Mouse (Mus musculus) forebrain, embryonic 10.5 days (tissue): ENCODE measurements around the gene Ngfr. TPM values are rescaled to one million over a fixed set of nuclear protein-coding genes. Genes with fewer than 3 reads are reported as not detected.

Source experiments
- DNase-seq: peaks from one replicate; pipeline ENCODE4 v3.0.0-alpha.2; 2017; ENCODE audit warnings: low spot score; ENCODE audit errors: extremely low spot score
- H3K27ac ChIP-seq: fragments of 300-500 bp; sonication (generic); 2 replicates; pipeline ENCODE4 v1.5.1; 2016; ENCODE audit warnings: mild to moderate bottlenecking
- H3K27me3 ChIP-seq: fragments of 300-500 bp; sonication (generic); 2 replicates; pipeline ENCODE4 v1.6.1; 2016; ENCODE audit warnings: mild to moderate bottlenecking; ENCODE audit not compliant: poor library complexity, severe bottlenecking
- H3K36me3 ChIP-seq: fragments of 300-500 bp; sonication (generic); replicated peaks from 2 replicates; pipeline ENCODE4 v1.6.1; 2016; ENCODE audit warnings: mild to moderate bottlenecking, moderate library complexity
- H3K4me1 ChIP-seq: fragments of 300-500 bp; sonication (generic); 2 replicates; pipeline ENCODE4 v1.6.1; 2016
- H3K4me3 ChIP-seq: fragments of 300-500 bp; sonication (generic); 2 replicates; pipeline ENCODE4 v1.5.1; 2016; ENCODE audit warnings: mild to moderate bottlenecking, moderate library complexity
- H3K9me3 ChIP-seq: fragments of 300-500 bp; sonication (generic); 2 replicates; pipeline ENCODE4 v1.6.1; 2016; ENCODE audit warnings: mild to moderate bottlenecking, moderate library complexity
- WGBS: fragments of 180-500 bp; shearing (Covaris S2); methylation state at CpG from one replicate; pipeline ENCODE4 v1.1.7; 2016; 5-methylcytosine and 5-hydroxymethylcytosine counted together
- polyA plus RNA-seq: library from polyadenylated mRNA; unstranded; fragments of >200 nt; fragmentation: Nextera tagmentation; extraction: Ambion mirVana; gene quantifications from 2 replicates; pipeline ENCODE4 v1.2.1, GENCODE M21; 2016

The Ngfr gene
- polyA plus RNA-seq, 1 experiment from 2014 or later, result 12.3 TPM

DNA sequence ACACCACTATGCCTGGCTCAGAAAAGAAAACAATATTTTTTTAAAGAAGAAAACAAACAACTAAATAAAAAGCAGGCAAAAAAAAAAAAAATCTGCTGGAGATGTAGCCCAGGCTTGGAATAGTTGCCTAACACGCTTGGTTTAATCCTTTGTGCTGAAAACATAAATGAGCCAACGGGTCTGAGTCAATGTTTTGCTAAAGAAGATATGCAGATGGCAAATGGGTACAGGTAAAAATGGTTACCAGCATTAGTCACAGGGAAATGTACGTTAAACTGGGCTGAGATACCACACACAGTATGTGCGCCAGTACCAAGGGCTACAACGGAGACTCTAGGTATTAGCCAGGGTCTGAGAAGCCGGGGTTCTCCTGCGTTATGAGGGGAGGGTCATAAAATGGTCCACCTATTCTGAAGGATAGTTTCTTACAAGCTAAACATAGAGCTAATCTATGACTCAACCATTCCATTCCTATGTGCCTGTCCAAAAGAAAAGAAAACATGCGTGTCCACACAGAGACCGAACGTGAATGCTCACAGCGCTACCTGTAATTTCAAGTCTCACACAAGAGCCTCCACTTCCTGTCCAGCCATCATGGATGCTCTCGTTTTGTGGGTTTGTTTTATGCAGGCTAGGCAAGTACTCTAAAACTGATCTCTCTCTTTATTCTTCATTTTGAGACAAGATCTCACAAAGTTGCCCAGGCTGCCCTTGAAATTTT is 37.1 kb downstream of the Ngfr start:
- Histone ChIP-seq H3K4me1 (peaks cover 4% of the 10 kb centered on the region), H3K36me3 (no peaks in the 10 kb centered on the region), H3K4me3 (no peak overlapping the region), H3K27me3 (no peaks in the 10 kb centered on the region), H3K9me3 (no peaks in the 10 kb centered on the region), H3K27ac (no peak overlapping the region)
- no peak for DNase-seq
- WGBS, result 88% methylated on average over 12 of the region's 12 CpGs

DNA sequence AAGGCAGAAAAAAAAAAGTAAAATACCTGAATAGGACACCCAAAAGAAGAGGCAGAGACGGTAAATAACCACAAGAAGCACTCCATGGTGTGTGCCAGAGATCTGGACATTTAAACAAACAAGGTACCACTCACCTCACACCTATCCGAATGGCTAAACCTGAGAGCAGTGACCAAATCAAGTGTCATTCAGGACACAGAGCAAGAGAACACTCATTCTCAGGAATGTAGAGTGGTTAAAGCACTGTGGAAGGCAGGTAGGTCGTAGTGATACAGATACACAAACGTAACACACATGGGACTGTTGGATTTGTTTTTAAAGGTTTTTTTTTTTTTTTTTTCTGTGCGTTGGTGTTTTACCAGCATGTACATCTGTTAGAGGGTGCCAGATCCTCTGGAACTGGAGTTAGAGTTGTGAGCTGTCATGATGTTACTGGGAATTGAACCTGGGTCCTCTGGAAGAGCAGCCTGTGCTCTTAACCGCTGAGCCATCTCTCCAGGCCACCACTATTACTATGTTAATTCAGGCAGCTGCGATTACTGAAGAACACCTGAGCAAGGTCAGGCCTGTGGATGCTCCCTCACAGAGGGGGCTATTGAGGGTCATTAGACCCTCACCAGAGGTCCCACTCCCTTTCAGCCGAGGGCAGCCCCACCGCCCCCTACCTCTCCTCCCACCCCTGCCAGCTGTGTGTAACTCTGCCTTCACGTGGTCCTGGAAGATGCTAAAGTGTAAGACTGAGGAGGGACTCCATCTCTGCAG is 41.3 kb downstream of the Ngfr start:
- no peaks in the 10 kb centered on the region for H3K9me3 ChIP-seq
- H3K27me3 ChIP-seq, result no peaks in the 10 kb centered on the region
- H3K27ac ChIP-seq, result no peak overlapping the region
- DNase-seq, result no peak
- no peaks in the 10 kb centered on the region for H3K36me3 ChIP-seq
- H3K4me3 ChIP-seq, result no peak overlapping the region
- peaks cover 18% of the 10 kb centered on the region for H3K4me1 ChIP-seq
- 74% methylated on average over 10 of the region's 10 CpGs for WGBS

DNA sequence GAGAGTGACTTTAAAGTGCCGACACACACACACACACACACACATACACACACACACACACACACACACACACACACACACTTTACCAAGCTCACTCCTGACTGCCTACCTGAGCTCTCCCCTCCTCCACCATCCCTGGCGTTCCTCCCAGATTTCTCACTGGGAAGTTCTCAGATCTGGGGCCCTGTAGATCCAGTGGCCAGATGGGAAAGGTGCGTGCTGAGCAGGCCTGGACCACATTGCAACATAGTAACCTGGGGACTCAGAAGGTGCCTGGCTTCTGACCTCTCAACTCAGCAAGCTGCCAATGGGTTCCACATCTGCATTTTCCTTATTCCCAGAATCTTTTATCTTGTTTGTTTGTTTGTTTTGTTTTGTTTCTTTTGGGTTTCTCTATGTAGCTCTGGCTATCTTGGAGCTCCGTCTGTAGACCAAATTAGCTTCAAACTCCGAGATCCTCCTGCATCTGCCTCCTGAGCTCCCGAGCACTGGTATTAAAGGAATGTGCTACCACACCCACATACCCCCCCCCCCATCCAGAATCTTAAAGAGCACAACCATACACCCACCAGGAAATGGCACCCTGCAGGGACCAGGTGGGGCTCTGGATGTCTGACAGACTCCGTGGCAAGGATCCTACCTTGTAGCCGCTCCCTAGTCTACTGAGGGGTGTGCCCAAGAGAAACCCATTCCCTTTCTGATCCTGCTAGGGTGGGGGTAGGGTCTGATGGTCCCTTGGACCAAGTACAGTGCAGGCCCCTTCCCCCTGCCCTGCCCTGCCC is 42.8 kb downstream of the Ngfr start:
- WGBS, result 92% methylated on average over 8 of the region's 8 CpGs
- Histone ChIP-seq H3K4me1 (peaks cover 31% of the 10 kb centered on the region), H3K36me3 (no peaks in the 10 kb centered on the region), H3K4me3 (no peak overlapping the region), H3K27ac (0 out of 2 replicates have a peak overlapping the region, but pooled peaks have one; percentile 68), H3K9me3 (no peaks in the 10 kb centered on the region), H3K27me3 (peaks cover 9% of the 10 kb centered on the region; the same call in 1 of the 2 replicates)
- DNase-seq, result no peak

DNA sequence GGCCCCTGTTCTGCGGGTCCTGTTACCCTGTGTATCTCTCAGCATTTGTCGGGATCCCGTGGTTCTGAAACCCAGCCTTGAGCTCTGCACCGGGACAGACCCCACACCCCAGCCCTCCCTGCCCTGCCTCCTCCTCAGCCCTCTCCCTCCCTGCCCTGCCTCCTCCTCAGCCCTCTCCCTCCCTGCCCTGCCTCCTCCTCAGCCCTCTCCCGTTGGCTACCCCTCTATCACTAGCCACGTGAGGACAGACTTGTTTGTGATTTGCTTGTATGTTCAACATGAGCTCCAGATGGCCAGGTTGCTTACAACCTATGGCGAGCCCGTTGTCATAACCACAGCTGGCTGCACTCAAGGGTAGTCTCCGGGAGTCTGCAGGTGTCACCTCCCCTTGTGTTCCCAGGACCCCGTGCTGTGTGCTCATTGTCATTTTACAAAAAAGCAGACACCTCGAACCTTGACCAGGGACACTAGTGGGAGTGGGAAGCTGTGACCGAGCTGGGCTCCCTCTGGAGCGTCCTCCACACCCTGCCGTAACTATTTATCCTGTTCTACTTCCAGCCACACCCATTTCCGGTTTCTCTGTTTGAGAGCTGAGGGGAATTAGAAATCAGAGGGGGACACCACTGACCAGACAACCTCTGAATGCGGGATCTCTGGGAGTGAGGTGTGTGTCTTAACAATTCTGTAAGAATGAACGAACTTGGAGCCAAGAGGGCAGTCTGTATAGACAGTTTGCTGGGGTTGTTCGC is 46.7 kb downstream of the Ngfr start:
- no peak overlapping the region for H3K27ac ChIP-seq
- WGBS, result 47% methylated on average over 18 of the region's 18 CpGs
- no peak overlapping the region for H3K4me3 ChIP-seq
- H3K36me3 ChIP-seq, result no peaks in the 10 kb centered on the region
- H3K27me3 ChIP-seq, result peaks cover 17% of the 10 kb centered on the region
- DNase-seq, result no peak
- H3K9me3 ChIP-seq, result no peaks in the 10 kb centered on the region
- peaks cover 40% of the 10 kb centered on the region for H3K4me1 ChIP-seq

DNA sequence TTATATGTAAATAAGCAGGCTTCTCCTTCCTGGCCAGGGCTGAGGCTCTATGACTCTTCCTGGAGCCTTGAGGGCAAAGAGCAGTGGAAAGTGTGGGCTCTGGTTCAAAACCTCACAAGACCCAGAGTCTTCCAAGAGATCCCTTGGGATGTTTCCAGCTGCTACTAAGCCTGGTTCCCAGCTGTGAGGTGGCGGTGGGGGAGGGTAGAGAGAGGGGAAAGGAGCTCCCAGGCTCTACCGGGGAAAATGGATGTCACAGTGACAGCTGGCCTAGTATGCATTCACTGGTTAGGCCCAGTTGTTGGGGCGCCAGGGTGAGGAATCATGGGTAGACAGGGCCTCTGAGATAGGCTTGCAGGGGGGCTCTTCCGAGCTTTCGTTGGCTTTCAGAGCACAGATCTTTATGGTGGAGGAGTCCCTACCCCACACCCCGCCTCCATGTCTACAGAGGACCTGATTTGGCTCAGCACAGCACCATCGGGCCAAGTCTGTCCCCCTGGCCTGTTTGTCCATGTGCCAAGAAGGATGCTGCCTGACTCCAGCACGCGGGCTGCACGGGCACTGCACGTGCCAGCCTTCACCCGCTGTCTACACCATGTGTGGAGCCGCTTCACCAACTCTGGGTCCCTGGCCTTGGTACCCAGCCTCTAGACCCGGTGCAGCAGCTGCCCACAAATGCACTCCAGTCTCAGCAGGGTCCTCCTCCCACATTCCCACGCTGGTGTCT is 49.0 kb downstream of the Ngfr start:
- 74% methylated on average over 15 of the region's 15 CpGs for WGBS
- DNase-seq, result no peak

DNA sequence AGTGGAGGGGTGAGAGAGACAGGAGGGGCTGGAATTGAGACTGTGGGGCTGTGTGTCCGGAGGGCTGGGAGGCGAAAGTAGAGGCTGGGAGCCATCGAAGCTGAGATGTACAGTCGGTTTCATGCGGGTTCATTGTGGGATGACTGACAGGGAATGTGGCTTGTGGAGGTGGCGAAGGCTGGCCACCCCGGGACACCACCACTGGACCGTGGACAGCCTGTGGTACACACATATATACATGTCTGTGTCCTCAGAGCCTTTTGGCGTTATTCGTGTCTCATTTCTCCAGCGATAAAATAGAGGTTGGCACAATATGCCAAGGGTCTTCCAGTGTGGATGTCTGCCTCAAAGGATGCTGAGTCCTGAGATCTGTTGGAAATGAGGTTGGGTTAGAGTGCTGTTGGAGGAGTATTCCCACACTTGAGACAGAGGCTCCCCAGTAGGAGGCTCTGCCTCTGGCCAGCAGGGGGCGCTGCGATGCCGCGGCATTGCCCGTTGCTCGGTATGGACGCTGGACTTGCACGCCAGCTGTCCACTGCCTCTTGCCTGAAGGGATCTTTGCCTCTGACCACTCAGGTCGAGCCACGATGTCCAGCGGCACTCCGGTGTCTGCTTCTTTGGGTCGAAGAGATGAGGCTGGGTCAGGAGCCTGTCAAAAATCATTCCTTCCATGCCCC is 53.9 kb downstream of the Ngfr start:
- H3K27me3 ChIP-seq, result peaks cover 22% of the 10 kb centered on the region
- H3K9me3 ChIP-seq, result no peaks in the 10 kb centered on the region
- H3K4me1 ChIP-seq, result peaks cover 19% of the 10 kb centered on the region
- H3K4me3 ChIP-seq, result peak overlapping the region; percentile 21
- no peaks in the 10 kb centered on the region for H3K36me3 ChIP-seq
- peak; percentile 91 for DNase-seq
- no peak overlapping the region for H3K27ac ChIP-seq
- 22% methylated on average over 24 of the region's 24 CpGs for WGBS

More for the DNA sequence above, 49.0 kb downstream of the Ngfr start:
- H3K9me3 ChIP-seq, result no peaks in the 10 kb centered on the region
- H3K36me3 ChIP-seq, result no peaks in the 10 kb centered on the region
- H3K4me1 ChIP-seq, result peaks cover 45% of the 10 kb centered on the region
- peaks cover 32% of the 10 kb centered on the region for H3K27me3 ChIP-seq
- H3K27ac ChIP-seq, result no peak overlapping the region
- H3K4me3 ChIP-seq, result no peak overlapping the region

DNA sequence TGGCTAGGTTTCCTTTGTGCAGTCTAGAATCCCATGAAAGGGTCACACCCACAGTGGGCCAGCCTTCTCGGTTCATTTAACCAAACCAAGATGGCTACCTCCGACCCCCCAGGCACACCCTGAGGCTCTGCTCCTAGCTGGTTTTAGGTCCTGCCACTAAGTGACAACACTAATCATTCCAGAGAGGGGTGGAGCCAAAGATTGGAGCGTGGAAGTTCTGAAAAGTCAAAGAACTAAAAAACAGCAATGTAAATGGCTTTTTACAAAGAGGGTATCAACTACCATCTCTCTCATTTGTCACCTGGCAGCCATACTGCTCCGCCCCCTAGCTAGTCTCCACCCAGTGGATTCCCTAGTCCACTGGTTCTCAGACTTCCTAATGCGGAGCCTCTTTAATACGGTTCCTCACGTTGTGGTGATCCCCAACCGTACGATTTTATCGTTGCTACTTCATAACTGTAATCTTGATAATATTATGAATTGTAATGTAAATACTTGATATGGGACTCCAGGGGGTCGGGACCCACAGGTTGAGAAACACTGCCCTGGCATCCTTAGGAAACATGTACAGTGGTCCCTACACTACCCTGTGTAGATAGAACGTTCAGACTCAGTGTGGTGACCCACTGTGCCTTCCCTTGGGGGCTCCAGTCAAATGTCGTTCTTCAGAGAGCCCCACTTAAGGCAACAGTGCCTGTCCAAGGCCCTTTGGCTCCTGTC is 55.0 kb downstream of the Ngfr start:
- Histone ChIP-seq H3K4me1 (peaks cover 16% of the 10 kb centered on the region), H3K27ac (no peak overlapping the region), H3K9me3 (no peaks in the 10 kb centered on the region), H3K4me3 (no peak overlapping the region), H3K36me3 (no peaks in the 10 kb centered on the region), H3K27me3 (peaks cover 22% of the 10 kb centered on the region)
- no peak for DNase-seq
- WGBS, result 81% methylated on average over 13 of the region's 13 CpGs

DNA sequence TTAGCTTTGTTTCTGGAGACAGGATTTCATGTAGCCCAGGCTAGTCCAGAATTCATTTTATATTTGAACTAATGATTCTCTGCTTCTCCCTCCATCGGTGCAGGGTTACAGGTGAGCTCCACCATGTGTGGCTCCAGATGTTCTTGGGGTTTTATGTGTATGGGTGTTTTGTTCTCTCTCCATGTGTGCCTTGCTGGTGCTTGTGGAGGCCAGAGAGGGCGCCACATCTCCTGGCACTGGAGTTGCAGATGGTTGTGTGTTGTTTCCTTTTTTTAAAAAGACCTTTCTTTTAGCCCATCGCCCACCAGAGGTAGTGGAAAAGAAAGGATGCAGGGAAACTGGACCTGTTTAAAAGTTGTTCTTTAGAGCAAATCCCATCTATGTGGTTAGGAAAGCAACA is 59.3 kb downstream of the Ngfr start:
- H3K4me3 ChIP-seq, result no peak overlapping the region
- DNase-seq, result no peak
- WGBS, result 80% methylated on average over 3 of the region's 3 CpGs
- H3K27ac ChIP-seq, result no peak overlapping the region
- peaks cover 5% of the 10 kb centered on the region for H3K27me3 ChIP-seq
- H3K4me1 ChIP-seq, result peaks cover 6% of the 10 kb centered on the region; the same call in 1 of the 2 replicates
- H3K9me3 ChIP-seq, result no peaks in the 10 kb centered on the region
- H3K36me3 ChIP-seq, result no peaks in the 10 kb centered on the region

DNA sequence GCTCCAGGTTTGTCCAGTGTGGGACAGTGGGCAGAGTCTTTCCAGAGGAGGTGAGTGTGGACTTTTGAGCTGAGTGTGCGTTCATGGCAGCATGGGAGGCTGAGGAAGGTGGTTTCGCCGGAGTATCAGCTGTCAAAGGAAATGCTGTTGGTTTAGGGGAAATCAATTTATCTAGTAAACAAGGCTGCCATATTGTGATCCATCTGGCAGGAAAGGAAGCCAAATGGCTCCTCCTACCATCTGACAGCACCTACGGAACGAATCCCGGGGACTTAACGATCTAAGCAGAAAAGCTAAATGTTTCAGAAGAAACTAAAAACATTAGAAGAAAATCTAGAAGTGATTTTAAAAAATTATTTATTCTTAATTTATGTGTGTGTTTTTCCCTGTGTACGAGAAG is 60.2 kb downstream of the Ngfr start:
- no peaks in the 10 kb centered on the region for H3K36me3 ChIP-seq
- 94% methylated on average over 8 of the region's 8 CpGs for WGBS
- DNase-seq, result no peak
- peaks cover 8% of the 10 kb centered on the region; the same call in 1 of the 2 replicates for H3K27me3 ChIP-seq
- no peak overlapping the region for H3K27ac ChIP-seq
- peaks cover 6% of the 10 kb centered on the region; the same call in 1 of the 2 replicates for H3K4me1 ChIP-seq
- H3K9me3 ChIP-seq, result no peaks in the 10 kb centered on the region
- H3K4me3 ChIP-seq, result no peak overlapping the region

DNA sequence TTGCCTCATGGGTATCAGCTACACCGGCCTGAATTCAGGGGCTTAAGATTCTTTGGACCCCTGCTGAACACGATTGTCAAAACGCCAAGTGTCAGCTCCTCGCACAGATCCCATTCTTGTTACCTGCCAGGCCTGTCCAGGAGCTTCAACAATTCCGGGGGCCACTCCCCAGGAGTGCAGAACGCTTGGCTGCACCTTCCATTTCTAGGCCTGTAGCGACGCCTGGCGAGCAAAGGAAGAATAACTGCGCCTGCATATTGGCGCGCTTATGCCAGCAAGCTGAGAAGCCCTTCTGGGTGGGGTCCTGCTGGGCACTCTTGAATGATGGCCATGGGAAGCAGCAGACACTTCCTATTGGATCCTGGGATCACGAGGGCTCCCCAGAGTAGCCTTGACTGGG is 66.0 kb downstream of the Ngfr start:
- peaks cover 47% of the 10 kb centered on the region for H3K27me3 ChIP-seq

More for the DNA sequence above, 66.0 kb downstream of the Ngfr start:
- H3K36me3 ChIP-seq, result no peaks in the 10 kb centered on the region
- H3K4me1 ChIP-seq, result peaks cover 52% of the 10 kb centered on the region
- DNase-seq, result peak; percentile 82
- H3K9me3 ChIP-seq, result no peaks in the 10 kb centered on the region
- 1% methylated on average over 13 of the region's 13 CpGs for WGBS
- no peak overlapping the region for H3K27ac ChIP-seq
- H3K4me3 ChIP-seq, result peak overlapping the region; percentile 43
